Mouse (Mus musculus): Measurements from ENCODE around the gene Cdh4.

The Cdh4 gene

DNA sequence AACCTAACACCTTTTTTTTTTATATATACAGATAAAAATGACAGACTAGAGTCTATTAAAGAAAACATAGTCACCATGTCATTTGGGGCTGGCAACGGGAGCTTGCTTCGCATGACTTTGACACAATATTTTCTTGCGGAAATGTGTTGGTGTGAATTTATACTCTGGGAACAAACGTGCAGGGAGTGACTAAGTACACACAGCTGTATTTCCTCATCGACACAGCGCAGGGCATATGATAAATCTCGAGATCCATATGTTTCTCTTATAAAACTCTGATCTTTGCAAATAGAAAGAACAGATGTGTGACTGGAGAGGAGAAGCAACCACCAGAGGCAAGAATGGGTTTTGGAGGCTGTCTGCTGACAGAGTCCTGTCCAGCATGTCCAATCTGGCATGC, 304.3 kb downstream of the Cdh4 start:
- no peak for DNase-seq

DNA sequence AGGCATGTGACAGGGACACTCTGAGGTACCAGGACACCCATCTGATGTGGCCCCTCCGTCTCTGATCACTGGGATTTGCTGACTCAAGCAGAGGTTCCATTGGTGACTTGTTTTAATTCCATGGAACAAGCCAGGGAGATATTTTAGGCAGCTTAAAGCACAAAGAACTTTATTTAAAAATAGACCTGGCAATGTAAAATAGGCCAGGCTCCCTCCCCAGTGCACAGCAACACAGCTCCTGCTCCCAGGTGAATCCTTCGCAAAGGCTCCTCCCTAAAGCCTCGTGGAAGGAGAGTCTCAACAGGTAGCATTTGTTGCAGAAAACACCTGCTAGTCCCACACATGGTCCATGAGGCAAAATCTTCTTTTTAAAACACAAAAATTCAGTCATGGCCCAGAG, 307.2 kb downstream of the Cdh4 start:
- no peak for DNase-seq

DNA sequence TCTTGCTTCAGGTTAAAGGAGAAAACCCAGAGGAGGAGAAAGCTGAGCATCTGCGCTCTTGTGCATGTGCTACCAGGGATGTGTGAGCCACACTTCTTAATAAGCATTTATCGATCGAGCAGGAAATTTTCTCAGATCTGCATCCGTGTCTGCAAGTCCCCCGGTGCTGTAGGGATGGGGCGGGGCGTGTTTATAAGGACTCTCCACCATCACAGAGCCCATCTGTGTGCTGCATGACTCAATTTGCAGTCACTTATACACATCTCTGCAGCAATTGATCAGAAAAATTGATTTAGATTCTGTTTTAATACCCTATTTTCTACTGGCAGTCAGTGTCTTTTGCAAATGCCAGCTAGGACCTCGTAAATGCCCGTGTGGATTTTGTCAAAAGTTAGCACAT, 311.6 kb downstream of the Cdh4 start:
- DNase-seq, result no peak

DNA sequence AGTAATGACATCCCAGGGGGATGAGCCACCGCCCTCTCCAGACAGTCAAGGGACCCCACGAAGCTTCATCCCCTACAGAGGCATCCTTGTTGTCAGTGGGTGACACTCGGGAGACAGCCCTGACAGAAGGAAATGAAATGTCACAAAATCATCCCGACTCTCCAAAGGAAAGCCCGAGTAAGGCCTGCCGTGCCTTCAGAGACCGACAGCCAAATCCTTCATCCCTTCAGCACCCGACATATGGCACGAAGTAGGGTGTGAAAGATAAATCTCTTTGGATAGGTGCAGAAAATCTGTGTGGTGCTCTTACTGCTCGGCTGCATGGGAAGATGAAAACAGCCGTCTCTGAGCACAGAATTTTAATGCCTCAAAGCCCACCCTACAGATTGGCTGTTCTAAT, 312.5 kb downstream of the Cdh4 start:
- no peak for DNase-seq

GRCm38 (mm10) chr2:179761718-179762441, 319.6 kb downstream of the Cdh4 start:
- no peak for DNase-seq

DNA sequence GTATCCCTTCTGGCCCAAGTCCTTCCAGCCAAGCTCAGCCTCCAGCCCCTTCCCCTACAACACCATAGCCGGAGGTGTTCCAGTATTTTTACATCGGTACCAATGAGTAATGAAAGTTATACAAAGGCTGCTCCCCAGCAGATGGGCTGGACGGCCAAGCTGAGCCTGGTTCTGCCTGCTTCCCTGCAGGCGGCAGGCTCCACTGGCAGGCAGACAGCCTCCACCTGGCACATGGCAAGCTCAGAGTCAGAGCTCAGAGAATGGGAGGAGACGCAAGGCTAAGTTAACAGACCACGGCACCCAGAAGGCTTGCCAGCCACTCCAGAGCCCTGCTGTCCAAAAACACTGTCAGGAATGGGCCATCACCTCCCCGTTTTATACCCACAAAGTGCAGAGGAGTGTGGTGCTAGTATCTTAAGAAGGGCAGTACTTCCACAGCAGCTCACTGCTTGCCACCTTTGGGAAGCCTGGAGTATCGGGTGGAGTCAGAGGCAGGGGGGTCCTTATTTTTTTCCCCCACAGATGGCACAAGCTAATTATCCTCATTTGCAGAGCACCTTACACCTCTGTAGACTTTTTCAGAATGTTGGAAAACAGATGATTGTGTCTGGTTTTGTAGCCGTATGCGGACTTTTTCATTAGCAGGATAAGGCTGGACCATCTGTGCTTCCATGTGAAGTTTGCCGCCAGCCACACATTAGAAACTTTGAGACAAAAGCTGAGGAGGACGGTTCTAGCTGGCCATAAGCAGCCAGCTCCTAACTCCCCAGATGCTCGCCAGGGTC, 320.5 kb downstream of the Cdh4 start:
- peak; percentile 47 for DNase-seq

DNA sequence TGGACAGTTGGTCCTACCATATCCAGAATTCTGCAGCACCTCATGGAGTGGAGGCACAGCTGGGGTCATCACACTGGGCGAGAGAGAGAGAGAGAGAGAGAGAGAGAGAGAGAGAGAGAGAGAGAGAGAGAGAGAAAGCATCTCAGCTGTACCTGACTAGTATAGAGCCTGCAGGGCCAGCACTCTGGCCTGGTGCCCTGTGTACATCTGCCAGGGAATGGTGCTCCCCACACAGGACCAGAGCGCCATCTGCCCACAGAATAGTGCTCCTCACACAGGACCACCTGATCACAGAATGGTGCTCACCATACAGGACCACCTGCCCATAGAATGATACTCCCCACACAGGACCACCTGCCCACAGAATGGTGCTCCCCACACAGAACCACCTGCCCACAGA, 322.2 kb downstream of the Cdh4 start:
- no peak for DNase-seq

- DNase-seq, result no peak
Measured at GRCm38 (mm10) chr2:179766664-179767526, 324.7 kb downstream of the Cdh4 start.

- DNase-seq, result no peak
Measured at GRCm38 (mm10) chr2:179767527-179767849, 325.3 kb downstream of the Cdh4 start.

DNA sequence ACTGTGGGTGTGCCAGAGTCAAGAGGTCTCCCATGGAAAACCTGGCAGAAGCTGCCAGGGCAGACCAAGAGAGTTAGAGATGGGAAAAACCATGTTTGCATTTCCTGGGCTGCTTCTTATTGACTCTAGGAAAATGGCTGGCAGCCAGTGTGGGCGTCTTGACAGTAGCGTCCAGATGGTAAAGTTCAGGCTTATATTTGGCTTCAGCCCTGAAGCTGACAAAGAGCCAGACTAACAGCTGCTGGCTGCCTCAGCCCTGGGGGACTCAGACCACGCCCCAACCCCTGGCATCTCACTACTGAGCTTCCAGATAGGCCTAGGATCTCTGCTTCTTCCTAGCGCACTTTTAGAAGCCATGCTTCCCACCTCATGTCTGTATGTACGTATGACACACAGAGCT, 326.9 kb downstream of the Cdh4 start:
- DNase-seq, result peak; percentile 13

DNA sequence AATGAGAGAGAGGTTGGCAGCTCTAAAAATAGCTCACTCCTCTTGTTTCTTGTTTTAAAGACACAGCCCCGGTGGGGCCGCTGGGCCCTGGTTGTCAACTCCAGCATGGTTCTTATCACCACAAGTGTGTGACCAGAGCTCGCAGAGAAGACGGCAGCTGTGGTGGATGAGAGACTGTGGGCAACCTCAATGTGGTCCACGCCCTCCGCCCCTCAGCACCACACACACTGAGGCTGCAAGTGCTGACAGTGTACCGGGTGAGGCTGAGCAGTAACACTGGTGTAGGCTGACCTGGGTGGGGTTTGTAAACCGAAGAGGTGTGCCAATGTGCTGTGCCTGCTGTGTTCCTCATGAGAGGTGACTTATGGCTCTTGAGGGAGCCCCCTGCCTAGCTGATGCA, 327.7 kb downstream of the Cdh4 start:
- DNase-seq, result no peak

- no peak for DNase-seq
Measured at GRCm38 (mm10) chr2:179774440-179775110, 332.3 kb downstream of the Cdh4 start.

GRCm38 (mm10) chr2:179775999-179776705, 333.9 kb downstream of the Cdh4 start:
- DNase-seq, result no peak

- DNase-seq, result peak; percentile 44
Measured at GRCm38 (mm10) chr2:179779266-179779665, 337.0 kb downstream of the Cdh4 start.

DNA sequence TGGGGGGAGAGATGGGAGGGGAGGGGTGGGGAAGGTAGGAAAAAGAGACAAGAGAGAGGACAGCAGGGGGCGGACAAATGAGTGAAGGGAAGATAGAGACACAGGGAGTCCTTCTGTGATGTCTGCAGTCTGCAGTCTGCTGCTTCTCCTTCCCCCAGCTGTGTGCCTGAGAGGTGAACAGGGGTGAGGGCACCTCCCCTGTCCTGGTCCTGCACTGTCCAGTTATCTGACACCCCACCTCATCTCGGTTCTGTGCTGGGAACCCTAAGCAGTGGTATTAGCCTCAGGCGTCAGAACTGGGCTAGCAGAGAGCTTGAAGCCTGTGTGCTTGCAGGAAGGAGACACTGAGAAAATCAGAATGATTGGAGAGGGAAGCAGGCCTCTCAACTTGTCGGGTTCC, 338.7 kb downstream of the Cdh4 start:
- DNase-seq, result no peak

DNA sequence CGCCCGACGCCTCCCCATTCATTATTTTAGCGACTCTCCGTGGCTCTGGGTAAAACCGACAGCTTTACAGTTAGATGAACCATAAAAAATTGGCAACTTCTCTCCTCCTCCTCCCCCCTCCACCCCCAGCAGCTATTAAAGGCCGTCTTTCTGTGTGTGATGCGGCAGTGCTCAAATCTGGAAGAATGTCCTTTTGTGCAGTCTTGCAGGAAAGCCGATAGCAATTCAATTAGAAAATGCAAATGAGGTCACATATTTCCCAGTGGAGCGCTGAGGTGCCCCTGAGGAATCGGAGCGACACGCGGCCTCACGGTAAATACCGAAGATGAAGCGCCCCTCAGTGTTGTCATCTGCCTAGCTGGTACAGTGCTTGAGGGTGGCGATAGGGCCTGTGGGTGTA, 345.0 kb downstream of the Cdh4 start:
- DNase-seq, result no peak

DNA sequence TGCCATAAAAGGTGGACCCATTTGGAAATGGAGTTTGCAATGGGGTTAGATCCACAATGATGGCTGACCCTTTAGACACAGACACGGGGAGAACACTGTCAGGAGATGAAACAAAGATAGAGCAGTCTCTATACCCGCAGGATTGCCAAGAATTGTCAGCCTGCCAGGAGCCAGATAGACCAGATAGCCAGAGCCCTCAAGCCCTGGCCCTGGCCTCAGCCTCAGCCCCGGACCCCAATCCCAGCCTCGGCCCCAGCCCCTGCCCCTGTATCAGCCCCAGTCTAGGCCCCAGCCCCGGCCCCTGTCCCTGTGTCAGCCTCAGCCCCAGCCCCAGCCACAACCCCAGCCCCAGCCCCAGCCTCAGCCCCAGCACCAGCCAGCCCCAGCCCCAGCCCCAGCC, 345.6 kb downstream of the Cdh4 start:
- no peak for DNase-seq

- no peak for DNase-seq
Measured at GRCm38 (mm10) chr2:179790684-179791083, 348.5 kb downstream of the Cdh4 start.

DNA sequence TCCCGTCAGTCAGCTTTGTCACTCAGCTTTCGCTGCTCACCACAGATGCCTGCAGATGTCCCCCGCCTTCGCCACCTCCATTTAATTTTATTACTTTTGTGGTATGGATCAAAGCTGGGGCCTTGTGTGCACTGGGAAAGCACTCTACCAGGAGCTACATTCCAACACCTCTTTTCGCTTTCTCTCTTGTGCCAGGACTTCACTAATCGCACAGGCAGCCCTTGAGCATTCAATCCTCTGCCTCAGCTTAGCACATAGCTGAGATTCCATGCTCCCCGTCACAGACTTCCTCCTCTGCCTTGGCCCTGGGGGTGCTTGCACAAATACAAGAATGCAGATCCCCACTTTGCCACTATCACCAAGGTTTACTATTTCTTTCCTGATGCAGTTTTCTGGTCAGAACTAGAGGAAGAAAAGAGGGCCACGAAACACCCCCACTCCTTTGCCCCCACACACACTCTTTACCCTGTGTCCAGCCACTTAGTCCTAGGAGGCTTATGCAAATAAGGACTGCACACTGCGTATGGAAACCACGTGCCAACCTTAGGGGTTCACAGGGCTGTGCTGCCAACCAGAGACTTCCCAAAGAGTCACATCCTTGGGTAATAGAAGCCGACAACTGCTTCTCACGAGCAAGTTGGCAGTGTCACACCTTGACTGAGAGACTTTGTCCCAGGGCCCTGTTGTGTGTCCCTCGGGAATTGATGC, 350.3 kb downstream of the Cdh4 start:
- DNase-seq, result no peak

GRCm38 (mm10) chr2:179794354-179794753, 352.1 kb downstream of the Cdh4 start:
- no peak for DNase-seq

DNA sequence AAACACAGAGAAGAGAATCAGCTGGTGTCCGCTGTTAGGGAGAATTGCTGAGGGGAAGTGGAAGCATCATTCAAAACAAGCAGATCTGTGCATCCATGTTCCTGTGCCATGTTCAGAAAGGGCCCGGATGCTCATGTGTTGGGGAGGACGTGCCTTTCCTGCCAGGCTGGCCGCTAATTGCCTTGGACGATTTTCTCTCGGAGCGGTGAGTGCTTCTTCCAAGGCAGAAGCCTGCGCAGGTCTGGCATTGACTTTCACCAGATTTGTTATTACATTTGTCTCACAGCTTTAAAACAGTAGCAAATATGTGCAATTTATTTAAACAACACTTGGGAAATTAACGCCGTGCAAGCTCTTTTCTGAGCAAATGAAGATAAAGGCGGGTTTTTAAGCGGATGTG, 353.2 kb downstream of the Cdh4 start:
- peak; percentile 22 for DNase-seq
